Mouse (Mus musculus) left cerebral cortex, adult 8-10 months (tissue): ENCODE data around the gene Map3k5. TPM values are rescaled to one million over a fixed set of nuclear protein-coding genes. Genes with fewer than 3 reads are reported as not detected.
"Not testable (repeated sequence)": the region's sequence is repeated elsewhere in the genome, so short reads cannot be mapped to it uniquely, and the experiment has no call there.

Experiments used
- DNase-seq, 2 experiments: peaks; one replicate each; pipeline ENCODE4 v3.0.0; 2022; ENCODE audit warnings: low spot score in 2 of 2
- total RNA-seq, 4 experiments: library from RNA; stranded (reverse); gene quantifications; 2 replicates each; pipeline ENCODE4 v1.2.4; 2022

Map3k5 gene
- total RNA-seq, 4 experiments from 2014 or later: 44.2 to 58.0 (median 49.3) TPM

DNA sequence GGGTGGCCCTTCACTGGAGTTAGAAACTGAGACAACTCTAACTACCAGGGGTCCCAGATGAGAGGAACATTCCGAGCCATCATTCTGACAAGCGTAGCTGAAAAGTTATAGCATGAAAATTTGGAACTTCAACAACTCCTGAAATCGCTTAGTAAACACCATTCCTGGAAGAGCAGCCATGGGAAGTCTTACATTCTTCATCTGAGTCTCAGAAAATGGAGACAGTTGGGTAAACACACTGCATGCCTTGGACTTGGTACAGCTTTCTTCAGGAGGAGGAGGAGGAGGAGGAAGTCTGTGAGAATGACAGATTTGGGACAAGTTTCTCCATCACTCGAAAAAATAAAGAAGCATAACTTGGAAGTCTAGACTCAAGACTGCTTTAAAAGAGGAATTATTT lies 29.8 kb downstream of the Map3k5 start:
- no peak for DNase-seq

DNA sequence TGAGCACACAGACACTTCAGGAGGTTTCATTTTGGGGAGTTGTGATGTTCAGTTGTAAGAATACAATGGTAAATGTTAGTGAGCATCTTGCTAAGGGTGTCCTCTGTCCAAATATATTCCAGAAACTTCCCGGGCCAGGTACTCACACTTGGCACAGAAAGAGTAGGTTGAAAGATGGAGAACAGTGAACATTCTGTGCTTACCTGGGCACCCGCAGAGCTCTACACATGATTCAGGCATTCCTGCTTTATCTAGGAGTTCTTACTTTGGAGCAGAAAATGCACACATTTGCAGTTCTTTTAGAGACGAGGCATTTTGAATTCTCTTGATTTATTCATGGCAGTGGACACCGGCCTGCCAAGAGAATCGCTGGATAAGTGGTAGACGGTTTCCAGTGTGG lies 32.3 kb downstream of the Map3k5 start:
- no peak for DNase-seq

DNA sequence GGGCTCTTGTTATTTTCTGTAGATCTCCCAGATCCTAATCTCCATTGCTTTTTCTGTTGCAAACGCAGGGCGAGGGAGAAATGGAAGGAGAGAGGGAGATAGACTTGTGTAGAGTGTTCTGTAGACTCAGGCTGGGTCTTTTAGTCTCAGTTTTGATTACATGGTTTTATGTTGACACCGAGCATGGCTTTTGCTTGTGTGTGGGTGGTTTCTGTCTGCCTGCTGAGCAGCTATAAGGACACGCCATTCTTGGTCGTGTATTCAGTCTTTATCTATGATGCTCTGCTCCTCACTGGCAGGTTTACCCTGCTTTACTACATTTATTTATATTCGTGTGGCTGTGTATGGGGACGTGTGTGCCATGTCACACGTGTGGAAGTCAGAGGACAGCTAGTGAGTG lies 34.2 kb downstream of the Map3k5 start:
- no peak for DNase-seq

DNA sequence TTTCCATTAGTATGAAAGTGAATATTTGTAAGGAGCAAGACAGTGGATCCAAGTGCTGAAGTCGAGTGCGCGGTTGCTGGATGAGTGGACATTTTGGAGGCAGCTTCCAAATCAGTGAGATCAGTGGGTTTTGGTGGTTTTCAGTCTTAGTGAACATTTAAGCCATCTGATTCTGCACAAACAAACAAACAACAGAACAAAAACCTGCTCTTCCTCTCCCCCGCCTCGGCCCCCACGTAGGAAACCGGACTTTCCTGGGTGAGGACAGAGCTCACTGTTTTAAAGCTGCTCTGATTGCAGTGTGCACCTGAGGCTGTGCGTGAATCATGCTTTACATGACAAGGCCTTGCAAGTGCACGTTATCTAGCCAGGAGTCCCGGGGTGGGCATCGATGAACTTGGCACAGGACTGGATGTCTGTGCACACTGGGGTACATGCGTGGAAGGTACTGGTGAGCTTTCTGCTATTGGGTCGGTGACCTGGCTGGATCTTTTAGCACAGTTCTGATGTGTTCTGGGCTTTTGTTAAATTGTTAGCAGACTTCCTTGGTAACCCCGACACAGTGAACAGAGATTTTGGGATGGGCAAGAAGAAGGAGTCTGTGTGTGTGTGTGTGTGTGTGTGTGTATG lies 35.7 kb downstream of the Map3k5 start:
- DNase-seq: no peak

DNA sequence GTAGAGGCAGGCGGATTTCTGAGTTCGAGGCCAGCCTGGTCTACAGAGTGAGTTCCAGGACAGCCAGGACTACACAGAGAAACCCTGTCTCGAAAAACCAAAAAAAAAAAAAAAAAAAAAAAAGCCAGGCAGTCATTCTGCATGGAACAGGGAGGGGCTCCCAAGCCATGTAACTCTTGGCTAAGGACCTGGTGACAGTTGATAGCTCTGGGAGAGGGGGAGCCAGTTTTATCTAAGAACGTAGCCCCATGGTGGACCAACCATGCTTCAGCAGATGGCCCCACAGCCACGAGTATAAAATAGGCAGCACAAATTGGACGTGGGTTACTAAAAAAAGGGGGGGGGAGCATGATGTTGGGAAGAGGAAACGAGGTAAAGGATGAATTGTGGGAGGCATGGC lies 37.2 kb downstream of the Map3k5 start:
- not testable (repeated sequence) for DNase-seq

DNA sequence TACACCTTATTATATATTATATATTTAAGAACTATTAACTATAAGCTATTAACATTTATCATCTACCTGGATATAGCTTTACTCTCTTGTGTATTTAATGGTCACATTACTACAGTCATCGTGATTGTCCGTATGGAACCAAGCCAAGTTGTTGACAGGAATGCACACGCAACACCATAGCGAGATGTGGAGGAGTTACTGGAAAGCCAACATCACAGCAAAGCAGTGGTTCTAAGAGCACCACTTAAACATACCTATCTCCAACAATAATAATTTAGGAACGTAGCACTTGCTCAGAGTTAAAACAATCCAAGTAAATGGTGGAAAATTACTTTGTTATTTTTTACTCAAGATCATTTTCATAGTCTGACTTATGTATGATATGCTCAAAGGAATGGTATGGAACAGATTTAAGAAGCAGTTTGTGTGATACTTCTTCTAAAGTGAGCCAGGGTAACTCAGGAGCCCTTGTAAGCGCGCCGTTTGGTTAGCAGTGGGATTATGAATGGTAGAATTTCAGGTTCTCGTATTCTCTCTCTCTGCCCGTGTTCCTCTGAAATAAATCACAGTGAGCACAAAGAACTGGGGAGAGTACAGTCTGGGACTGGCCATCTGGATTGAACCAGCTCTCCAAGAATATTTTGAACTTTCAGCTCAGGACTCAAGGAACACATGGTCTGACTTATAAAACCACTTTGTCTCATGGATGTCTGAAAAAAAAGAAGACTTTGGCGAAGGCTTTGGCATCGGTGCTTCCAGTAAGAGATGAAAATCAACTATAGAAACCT lies 39.2 kb downstream of the Map3k5 start:
- no peak for DNase-seq

DNA sequence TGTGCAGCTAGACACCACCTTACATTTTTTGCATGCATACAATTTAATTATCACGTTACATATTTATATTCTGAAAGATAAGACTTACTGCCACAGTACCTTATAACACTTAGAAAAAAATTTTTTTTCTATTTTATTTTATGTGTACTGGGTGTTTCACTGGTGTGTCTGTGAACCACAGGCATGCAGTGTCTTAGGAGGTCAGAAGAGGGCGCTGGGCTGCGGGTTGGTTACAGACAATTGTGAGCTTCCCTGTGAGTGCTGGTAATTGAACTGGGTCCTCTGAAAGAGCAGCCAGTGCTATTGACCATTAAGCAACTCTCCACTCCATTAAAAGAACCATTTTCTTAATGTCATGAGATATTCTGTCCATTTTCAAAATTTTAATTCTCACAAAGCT lies 43.3 kb downstream of the Map3k5 start:
- no peak for DNase-seq

DNA sequence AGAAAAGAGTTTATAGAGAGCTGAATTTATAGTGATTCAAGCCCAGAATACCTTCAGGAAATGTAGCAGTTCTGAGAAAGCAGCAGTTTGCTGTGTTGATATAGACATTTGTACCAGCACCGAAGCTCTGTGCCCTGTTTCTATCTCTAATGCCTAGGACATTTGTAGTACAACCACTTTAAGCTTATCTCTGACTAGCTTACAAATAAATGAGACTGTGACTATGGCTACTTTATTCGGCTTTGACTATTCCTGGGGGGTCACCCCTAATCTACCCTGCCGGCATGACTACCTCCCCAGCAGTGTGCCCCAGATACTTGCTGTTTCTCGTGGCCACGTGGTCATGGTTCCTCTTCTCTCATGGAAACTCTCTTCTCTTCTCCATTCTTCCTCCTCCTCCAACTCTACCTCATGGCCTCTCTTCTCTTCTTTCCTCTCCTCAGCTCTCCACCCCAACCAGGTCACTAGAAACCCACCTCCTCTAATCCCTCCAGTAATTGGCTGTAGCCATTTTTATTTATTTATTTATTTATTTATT lies 44.5 kb downstream of the Map3k5 start:
- no peak for DNase-seq

DNA sequence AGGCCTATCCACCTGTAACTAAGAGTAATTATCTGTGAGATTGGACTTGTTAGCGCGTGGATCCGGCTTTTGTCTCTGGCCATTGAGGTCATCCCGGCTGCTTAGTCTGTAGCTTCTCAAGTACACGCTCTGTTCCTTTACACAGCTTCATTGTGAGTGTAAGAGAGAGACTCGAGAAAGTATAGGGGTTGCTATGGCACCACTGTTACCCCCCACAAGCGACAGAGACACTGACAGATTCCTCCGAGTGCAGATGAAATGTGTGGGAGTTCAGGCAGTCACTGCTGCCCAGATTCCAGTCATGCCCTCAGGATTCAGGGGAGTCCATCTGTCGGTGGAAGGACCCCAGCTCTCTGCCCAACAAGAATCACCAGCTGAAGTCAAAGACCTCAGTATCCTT lies 53.5 kb downstream of the Map3k5 start:
- no peak for DNase-seq

DNA sequence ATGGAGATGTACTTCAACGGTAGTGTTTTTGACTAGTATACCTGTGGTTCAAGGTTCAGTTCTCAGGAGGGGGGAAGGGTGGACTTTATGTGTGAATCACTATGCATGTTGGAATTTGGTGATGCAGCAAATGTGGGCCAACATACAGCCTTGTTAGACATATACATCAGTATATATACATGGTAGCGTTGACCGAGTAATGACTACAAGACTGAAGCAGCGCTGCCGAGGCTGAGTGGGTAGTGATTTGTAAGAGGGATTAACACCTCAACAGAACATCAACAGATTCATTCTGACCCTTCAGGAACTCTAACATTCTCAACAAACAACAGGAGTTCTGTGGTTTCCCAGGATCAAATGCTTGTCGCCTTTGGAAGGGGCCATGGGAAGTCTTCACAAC lies 55.7 kb downstream of the Map3k5 start:
- no peak for DNase-seq

DNA sequence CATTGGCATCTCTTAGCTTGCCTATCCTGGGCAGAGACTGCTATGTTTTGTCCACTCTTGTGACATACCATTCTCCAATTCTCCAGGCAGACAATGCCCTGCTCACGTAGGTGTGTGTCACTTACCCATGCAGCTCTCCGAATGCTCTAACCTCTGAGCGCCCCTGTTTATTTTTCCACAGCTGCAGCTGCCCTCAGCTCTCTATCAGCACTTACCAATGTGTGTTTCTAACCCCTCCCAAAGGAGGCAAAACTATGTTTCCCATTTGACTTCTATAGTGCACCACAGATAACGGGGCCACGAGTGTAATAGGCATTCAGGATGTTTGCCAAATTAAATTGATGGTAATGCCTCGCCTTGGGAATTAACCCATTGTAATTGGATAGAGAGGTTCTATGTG lies 56.4 kb downstream of the Map3k5 start:
- no peak for DNase-seq

DNA sequence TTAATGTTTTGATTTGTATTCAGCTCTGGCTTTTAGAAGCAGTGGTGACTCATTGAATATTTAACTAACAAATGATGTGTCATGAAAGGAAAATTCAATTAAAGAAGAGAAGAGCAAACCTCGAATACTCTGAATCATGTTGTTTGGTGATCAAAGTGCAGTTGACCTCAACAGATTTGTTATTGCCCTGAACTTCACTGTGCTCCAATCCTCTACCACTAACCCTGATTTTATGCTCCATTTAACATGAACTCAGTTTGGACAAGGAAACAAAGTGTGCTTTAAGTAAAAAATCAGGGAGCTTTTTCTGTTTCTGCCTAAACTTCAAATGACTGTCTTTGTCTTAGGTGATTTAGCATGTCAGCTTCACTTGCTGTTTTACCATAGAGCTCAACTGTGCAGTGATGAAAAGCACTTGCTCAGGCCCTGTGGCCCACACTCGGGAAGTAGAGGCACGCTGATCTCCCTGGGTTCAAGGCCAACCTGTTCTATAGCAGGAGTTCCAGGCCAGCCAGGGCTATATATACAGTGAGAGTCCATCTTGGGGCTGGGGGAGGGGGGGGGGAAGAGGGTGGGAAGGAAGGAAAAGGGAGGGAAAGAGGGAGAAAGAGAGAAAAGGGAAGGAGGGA lies 57.1 kb downstream of the Map3k5 start:
- no peak for DNase-seq

DNA sequence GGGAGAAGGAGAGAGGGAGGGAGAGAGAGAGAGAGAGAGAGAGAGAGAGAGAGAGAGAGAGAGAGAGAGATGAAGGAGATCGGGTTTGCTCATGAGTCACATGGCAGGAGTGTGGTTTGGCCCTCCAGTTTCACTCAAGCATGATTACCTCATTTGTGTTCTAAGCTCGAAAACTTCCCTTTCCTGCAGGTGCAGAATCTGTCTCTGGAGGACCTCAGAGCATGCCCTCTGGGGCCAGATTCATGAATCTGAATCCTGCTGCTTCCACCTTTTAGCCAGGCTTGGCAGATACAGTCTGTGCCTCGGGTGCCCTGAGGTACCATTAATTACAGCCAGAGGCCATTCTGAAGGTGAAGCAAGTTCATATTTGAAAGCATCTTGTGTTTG lies 57.6 kb downstream of the Map3k5 start:
- DNase-seq: no peak

DNA sequence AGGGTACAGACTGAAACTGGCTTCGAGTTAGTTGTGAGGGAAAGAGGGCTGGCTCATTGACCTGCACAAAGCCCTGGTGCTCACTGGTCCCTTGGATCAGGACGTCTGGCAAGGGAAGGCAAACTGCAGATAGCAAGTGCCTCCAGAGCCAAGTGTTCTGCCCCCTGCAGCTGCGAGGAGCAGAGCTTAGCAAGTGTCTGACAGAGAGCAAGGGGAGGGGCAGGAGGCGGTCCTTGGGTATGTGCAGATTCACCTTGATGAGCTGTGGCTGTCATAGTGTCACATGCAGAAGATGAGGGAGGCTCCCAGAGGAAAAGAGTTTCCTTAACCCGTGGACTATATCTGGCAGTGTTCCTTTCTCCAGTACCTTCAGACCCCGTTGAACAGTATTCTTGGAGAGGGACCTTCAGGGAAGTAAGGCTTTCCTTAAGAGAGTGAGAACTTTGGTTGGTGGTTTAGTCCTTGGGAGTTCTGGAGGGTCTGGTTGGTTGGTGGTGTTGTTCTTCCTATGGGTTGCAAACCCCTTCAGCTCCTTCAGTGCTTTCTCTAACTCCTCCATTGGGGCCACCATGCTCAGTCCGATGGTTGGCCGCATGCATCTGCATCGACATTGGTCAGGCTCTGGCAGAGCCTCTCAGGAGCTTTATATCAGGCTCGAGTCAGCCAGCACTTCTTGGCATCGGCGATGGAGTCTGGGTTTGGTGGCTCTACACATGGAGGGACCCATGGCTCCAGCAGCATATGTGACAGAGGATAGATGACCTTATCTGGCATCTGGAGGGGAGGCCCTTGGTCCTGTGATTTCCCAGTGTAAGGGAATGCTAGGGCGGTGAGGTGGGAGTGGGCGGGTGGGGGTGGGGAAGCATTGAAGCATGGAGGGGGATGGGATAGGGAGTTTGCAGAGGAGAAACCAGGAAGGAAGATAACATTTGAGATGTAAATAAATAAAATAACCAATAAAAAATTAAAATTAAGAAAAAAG lies 60.5 kb downstream of the Map3k5 start:
- no peak for DNase-seq

DNA sequence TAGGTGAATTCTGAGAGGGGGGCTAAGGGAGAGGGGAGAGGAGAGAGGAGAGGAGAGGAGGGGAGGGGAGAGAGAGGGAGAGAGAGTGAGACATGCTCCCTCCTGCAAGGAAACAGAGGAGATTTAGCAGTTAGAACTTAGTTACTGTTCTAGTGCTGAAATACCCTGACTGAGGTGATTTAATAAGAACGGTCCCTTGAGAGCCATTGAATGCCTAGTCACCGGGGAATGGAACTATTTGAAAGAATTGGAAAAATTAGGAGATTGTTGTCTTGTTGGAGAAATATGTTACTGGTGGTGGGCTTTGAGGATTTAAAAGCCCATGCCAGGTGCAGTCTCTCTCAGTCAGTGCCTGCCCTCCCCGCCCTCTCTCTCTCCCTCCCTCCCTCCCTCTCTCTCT lies 61.9 kb downstream of the Map3k5 start:
- DNase-seq: no peak

DNA sequence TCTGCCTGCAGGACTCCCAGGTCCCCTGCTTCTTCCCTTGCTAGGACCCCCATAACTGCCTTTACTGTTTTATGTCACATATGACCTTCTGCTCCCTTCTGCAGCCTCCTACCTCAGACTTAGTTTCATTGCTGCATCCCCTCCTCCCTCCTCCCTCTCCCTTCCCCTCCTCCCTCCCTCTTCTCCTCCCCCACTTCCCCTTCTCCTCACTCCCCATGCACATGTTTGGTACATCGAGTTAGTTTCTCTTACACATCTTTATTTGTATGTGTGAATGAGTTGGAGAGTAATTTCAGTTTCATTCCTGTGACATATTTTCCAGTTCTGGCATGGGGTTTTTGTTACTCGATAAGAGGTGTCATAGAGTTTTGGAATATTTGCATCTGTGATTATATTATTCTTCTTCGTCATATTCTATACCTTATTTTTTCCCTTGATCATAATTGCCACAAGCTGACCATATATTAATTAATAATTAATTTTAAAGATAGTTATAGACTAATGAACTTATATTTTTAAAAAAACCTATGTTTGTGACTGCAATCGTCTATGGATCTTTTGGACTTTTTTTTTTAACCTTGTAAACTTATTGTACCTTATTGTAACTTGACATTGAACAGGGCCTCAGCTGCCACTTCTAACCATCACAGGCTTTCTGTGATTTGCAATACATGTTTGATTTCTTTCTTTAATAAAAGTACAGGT lies 65.6 kb downstream of the Map3k5 start:
- DNase-seq: no peak

DNA sequence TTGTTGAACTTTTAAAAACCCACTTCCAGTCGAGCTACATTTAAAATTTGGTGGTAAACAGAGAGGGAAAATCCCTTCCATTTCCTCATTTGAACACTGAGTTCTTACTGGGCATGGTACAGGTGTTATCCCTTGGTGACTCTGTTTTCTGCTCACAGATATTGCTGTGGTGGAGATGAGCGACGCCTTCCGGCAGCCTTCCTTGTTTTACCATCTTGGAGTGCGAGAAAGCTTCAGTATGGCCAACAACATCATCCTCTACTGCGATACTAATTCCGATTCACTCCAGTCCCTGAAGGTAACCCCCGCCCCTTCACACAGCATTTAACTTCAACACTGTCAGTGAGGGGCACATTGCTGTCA lies 66.1 kb downstream of the Map3k5 start:
- DNase-seq: no peak

DNA sequence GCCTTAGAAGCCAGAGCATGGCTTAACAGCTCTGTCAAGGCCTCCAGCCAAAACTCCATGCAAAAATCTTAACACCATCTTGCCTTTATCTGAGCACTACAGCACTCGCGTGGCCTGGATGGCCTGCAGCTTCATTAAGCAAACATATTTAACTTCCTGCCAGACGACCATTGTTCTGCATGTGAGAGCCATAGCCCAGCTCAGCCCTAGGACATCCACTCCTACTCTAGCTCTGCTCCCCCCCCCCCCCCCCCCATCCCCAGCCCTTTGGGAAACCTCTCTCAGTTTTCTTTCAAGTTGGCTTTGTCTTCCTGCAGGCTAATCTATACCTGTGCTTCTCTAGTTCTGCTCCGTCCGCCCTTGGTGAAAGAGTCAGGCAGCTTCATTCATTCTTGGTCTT lies 67.7 kb downstream of the Map3k5 start:
- DNase-seq: no peak

DNA sequence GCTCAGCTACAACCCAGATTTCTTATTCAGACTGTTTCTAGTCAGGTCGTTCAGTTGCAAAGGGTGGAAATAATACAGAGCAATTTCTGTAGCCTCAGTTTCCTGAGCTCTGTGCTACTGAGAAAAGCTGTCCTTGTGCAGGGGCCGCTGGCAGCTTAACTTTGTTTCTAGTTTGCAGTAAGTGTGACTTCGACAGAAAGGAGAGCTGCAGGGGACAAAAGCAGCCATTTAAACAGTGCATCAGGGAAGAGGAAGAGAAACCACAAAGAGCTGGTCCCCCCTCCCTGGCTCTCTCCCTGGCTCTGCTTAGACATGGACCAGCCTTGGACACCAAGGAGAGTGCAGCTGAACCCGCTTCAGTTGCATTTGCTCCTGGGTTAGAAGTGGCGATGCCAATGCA lies 68.7 kb downstream of the Map3k5 start:
- no peak for DNase-seq

DNA sequence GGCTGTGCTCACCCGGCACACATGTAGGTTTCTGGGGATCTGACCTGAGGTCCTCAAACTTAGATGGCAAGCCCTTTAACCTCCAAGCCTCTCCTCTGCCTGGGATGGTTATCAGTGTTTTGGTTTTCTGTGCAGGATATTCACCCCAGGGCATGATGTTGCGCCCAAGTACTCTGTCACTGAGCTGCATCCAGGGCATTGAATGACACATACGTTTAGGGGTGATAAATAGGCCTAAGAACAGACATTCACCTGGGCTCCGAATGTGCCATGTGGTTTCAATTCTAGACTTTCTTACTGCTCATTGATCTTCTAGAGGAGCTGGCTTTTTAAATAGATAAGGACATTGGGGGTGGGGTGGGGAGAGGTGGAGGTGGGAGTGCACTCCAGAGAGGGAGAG lies 70.5 kb downstream of the Map3k5 start:
- no peak for DNase-seq

DNA sequence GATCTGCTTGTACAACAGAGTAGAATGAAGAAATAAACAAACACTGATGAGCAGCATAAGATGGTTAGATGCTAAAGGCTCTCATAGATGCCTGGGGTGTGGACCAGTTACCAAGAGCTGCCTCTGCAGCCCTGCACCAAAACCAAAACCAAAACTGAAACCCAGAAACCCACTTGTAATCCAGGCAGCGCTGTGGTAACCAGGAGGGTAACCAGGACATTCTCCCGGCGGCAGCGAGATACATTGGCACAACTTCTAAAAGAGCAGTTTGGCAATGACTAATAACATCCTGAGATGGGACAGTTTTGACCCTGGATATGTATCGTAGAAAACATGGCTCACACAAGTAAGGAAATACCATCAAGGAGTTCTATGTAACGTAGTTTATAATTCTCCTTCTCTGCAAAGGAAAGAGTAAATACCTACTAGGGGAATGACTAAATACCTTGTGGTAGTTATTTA lies 71.2 kb downstream of the Map3k5 start:
- no peak for DNase-seq
